Comparison of ENCODE assay signal across 10 mouse cellular contexts in the genomic region with DNA sequence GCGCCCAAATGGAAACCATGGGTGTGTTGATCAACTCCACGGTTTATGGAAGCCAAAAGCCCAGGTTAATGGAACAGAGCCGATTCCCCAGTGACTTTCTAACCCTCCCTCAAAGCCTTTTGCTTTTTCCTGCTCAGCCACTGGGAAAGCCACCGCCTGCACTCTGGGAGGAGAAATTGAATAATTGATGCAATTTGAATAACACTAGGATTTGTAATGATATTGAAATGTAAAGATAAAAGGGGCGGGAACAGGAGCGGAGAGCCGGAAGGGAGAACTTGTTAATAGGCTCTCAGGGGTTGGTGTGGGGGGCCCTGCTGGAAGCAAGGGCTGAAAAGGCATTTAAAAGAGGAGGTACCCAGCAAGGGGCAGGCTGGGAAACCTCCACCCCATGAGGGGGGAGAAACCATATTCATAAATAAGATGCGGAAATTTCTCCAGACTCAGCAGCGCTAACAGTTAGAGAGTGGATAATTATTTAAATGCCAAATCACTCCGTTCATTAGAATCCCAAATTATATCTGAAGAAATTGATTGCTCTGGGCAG. TPM values are rescaled to one million over a fixed set of nuclear protein-coding genes. Genes with fewer than 3 reads are reported as not detected.
DNase-seq lines count a peak whose midpoint lies in the region; ATAC-seq and TF ChIP-seq lines count a peak whose summit lies in the region.
"Had no signal": no experiment of that assay in that cellular context is flagged by ENCODE, and none has a peak within 500 bp of the region (broad histone marks: within the 10 kb centered on the region; RNA-seq: fewer than 3 reads in every experiment).

No protein-coding gene starts in this region.

- H3K9ac ChIP-seq in forebrain, embryonic 15.5 days (replicated peaks) = no peak overlapping the region
- no peak overlapping the region for H3K9ac ChIP-seq in limb, embryonic 13.5 days
- H3K9ac ChIP-seq in stomach, postnatal 0 days (ENCODE audit: low read length) = no peak overlapping the region

- TF ChIP-seq EP300 in stomach, postnatal 0 days (optimal IDR thresholded peaks at IDR 0.05) = no peak

- TF ChIP-seq POLR2A in lung, adult 2 months (IDR thresholded peaks at IDR 0.05; ENCODE audit: borderline replicate concordance, extremely low read depth, low read depth, low read length) = no peak

- H3K4me2 ChIP-seq in forebrain, embryonic 15.5 days (replicated peaks) = peak overlapping the region; percentile 22
- H3K4me2 ChIP-seq in limb, embryonic 13.5 days (replicated peaks) = peak overlapping the region; percentile 41
- peak overlapping the region; percentile 27; the same call in 1 of the 2 replicates for H3K4me2 ChIP-seq in stomach, postnatal 0 days (replicated peaks; ENCODE audit: low read depth)

- H3K36me3 ChIP-seq in forebrain, embryonic 15.5 days = no peaks in the 10 kb centered on the region
- no peaks in the 10 kb centered on the region for H3K36me3 ChIP-seq in limb, embryonic 13.5 days
- no peaks in the 10 kb centered on the region for H3K36me3 ChIP-seq in stomach, postnatal 0 days (ENCODE audit: control insufficient read depth, insufficient read depth, low read length)

- H3K4me3 ChIP-seq in forebrain, embryonic 15.5 days = 0 out of 2 replicates have a peak overlapping the region, but pooled peaks have one; percentile 3
- peak overlapping the region; percentile 7; the same call in 1 of the 2 replicates for H3K4me3 ChIP-seq in limb, embryonic 13.5 days
- H3K4me3 ChIP-seq in stomach, postnatal 0 days (ENCODE audit: low read depth, low read length) = no peak overlapping the region
- H3K4me3 ChIP-seq in lung, adult 2 months (replicated peaks; ENCODE audit: extremely low read depth, low read depth, low read length) = no peak overlapping the region

- TF ChIP-seq CTCF in stomach, postnatal 0 days (IDR thresholded peaks at IDR 0.05; ENCODE audit: low read depth) = no peak
- no peak for TF ChIP-seq CTCF in lung, adult 2 months (IDR thresholded peaks at IDR 0.05; ENCODE audit: insufficient read depth, low read length)

- 3% methylated on average over 10 of the region's 10 CpGs for WGBS in forebrain, embryonic 15.5 days
- 4% methylated on average over 10 of the region's 10 CpGs for WGBS in limb, embryonic 13.5 days
- 18% methylated on average over 10 of the region's 10 CpGs for WGBS in stomach, postnatal 0 days
- 18% methylated on average over 10 of the region's 10 CpGs for WGBS in lung, adult 2 months

- H3K9me3 ChIP-seq in forebrain, embryonic 15.5 days = no peaks in the 10 kb centered on the region
- H3K9me3 ChIP-seq in limb, embryonic 13.5 days = no peaks in the 10 kb centered on the region
- H3K9me3 ChIP-seq in stomach, postnatal 0 days (ENCODE audit: control insufficient read depth, low read length) = no peaks in the 10 kb centered on the region

- H3K27me3 ChIP-seq in forebrain, embryonic 15.5 days = peaks cover 20% of the 10 kb centered on the region; the same call in 1 of the 2 replicates
- H3K27me3 ChIP-seq in limb, embryonic 13.5 days = peaks cover 56% of the 10 kb centered on the region
- H3K27me3 ChIP-seq in stomach, postnatal 0 days (ENCODE audit: control insufficient read depth, insufficient read depth, low read length) = no peaks in the 10 kb centered on the region

- DNase-seq in retina, embryonic 14.5 days (ENCODE audit: low spot score) = peak; percentile 41
- DNase-seq in retina, postnatal 1 day = no peak
- DNase-seq in stomach, postnatal 0 days (ENCODE audit: low spot score) = no peak
- DNase-seq in cerebellum, postnatal 4 days (ENCODE audit: low spot score in 2 of 2) = no peak
- no peak for DNase-seq in spleen, postnatal 36 days (ENCODE audit: low spot score in 2 of 2)
- DNase-seq in lung, adult 2 months = no peak
- DNase-seq: kidney, adult 8-10 months; lung, postnatal 14 days had no signal

- ATAC-seq in forebrain, embryonic 15.5 days (replicated peaks) = peak; percentile 43; the same call in 1 of the 2 replicates
- no peak for ATAC-seq in limb, embryonic 13.5 days (ENCODE audit: low FRiP score, low read depth)
- ATAC-seq in stomach, postnatal 0 days (ENCODE audit: low FRiP score, low TSS enrichment) = no peak

- peaks cover 18% of the 10 kb centered on the region for H3K4me1 ChIP-seq in forebrain, embryonic 15.5 days
- peaks cover 28% of the 10 kb centered on the region for H3K4me1 ChIP-seq in limb, embryonic 13.5 days
- H3K4me1 ChIP-seq in stomach, postnatal 0 days (replicated peaks; ENCODE audit: control insufficient read depth, insufficient read depth) = 0 out of 2 replicates have a peak, but pooled peaks cover 2% of the 10 kb centered on the region
- no peaks in the 10 kb centered on the region for H3K4me1 ChIP-seq in lung, adult 2 months (ENCODE audit: control insufficient read depth, insufficient read depth, low read length)

- H3K27ac ChIP-seq in forebrain, embryonic 15.5 days (replicated peaks) = peak overlapping the region; percentile 35
- no peak overlapping the region for H3K27ac ChIP-seq in limb, embryonic 13.5 days
- no peak overlapping the region for H3K27ac ChIP-seq in stomach, postnatal 0 days (replicated peaks)

RNA-seq across cellular contexts. Expression of a gene that starts 53.8 kb away (rescaled TPM):
- 5.2 and 5.6 TPM in 2 replicates for polyA plus RNA-seq in forebrain, embryonic 15.5 days (2015; fragmentation: Nextera tagmentation; extraction: Ambion mirVana)
- polyA plus RNA-seq in limb, embryonic 13.5 days (2015; fragmentation: Nextera tagmentation; extraction: Ambion mirVana) = 0.69 and 0.72 TPM in 2 replicates
- 0.79 and 0.98 TPM in 2 replicates for polyA plus RNA-seq in stomach, postnatal 0 days (2015; fragmentation: Nextera tagmentation; extraction: Ambion mirVana)
- polyA plus RNA-seq in lung, adult 2 months (2012; rRNA removed) = 7.6 and 8.0 TPM in 2 replicates

Comparison
In these comparisons a context has a peak if more than half of its experiments do, and no peak if none do; other contexts are left out.
1. H3K4me3 ChIP-seq: peak in forebrain, embryonic 15.5 days (single experiment) and limb, embryonic 13.5 days (single experiment); none in stomach, postnatal 0 days (single experiment) and lung, adult 2 months (single experiment).
2. Peak in every context shown above with its lines, with median percentiles within 50 percentile points of each other: H3K4me2 ChIP-seq.